Mouse (Mus musculus) effector memory CD4-positive, alpha-beta T cell, adult 5 months (primary cell): ENCODE data around the gene Plcd1. TPM values are rescaled to one million over a fixed set of nuclear protein-coding genes. Genes with fewer than 3 reads are reported as not detected.

Experiments used
- polyA plus RNA-seq: library from polyadenylated mRNA; unstranded; fragments of 100-300 nt; shearing (Covaris generic); gene quantifications from one replicate; pipeline ENCODE4 v1.2.1, GENCODE M21; 2017

Gene Plcd1
- 2.0 TPM for polyA plus RNA-seq

GRCm38 (mm10) chr9:119093419-119094295 is at the start of gene Plcd1:
TSS of gene Plcd1 (minus strand) at chr9:119093502.

GRCm38 (mm10) chr9:119101992-119102782 is 8.9 kb upstream of the Plcd1 start, which contains the start of gene Dlec1:
TSS of gene Dlec1 (plus strand) at chr9:119102478.

GRCm38 (mm10) chr9:119052154-119052944 is 41.0 kb downstream of the Plcd1 start, which contains the start of gene Vill:
TSS of gene Vill (plus strand) at chr9:119052778.

Other genes starting within 250 kb of the Plcd1 start
- gene Ctdspl, start 167.0 kb downstream of the Plcd1 start, polyA plus RNA-seq = not detected
- 0.90 TPM for gene Vill, start 40.7 kb downstream of the Plcd1 start, polyA plus RNA-seq
- 0.16 TPM for gene Dlec1, start 9.0 kb upstream of the Plcd1 start, polyA plus RNA-seq
- not detected for gene Acaa1b, start 63.6 kb upstream of the Plcd1 start, polyA plus RNA-seq
- not detected for gene Gm47289, start 65.7 kb upstream of the Plcd1 start, polyA plus RNA-seq
- gene Slc22a13, start 115.6 kb upstream of the Plcd1 start, polyA plus RNA-seq = not detected
- gene Oxsr1, start 228.9 kb upstream of the Plcd1 start, polyA plus RNA-seq = 31.7 TPM
- 75.7 TPM for gene Acaa1a, start 246.2 kb upstream of the Plcd1 start, polyA plus RNA-seq
- gene Myd88, start 247.9 kb upstream of the Plcd1 start, polyA plus RNA-seq = 48.8 TPM